Mouse (Mus musculus) kidney, postnatal 0 days (tissue): ENCODE measurements around the gene Rabgef1. TPM values are rescaled to one million over a fixed set of nuclear protein-coding genes. Genes with fewer than 3 reads are reported as not detected.

ENCODE experiments used
- ATAC-seq: fragments of 200-750 bp; cut with Nextera tagmentation; replicated peaks from 2 replicates; pipeline ENCODE4 v1.8.0; 2017; ENCODE audit warnings: low read depth, moderate number of reproducible peaks, moderate TSS enrichment, moderate library complexity; ENCODE audit not compliant: low FRiP score
- DNase-seq: peaks from one replicate; pipeline ENCODE4 v3.0.0-alpha.2; 2016; ENCODE audit warnings: low spot score
- H3K27ac ChIP-seq: fragments of 300-500 bp; sonication (generic); 2 replicates; pipeline ENCODE4 v1.5.1; 2014; ENCODE audit warnings: mild to moderate bottlenecking
- H3K27me3 ChIP-seq: fragments of 300-500 bp; sonication (generic); 2 replicates; pipeline ENCODE4 v1.6.1; 2014; ENCODE audit warnings: low read length, mixed read lengths; ENCODE audit not compliant: insufficient read depth
- H3K36me3 ChIP-seq: fragments of 300-500 bp; sonication (generic); 2 replicates; pipeline ENCODE4 v1.6.1; 2014; ENCODE audit warnings: low read length, mixed read lengths; ENCODE audit not compliant: insufficient read depth
- H3K4me1 ChIP-seq: fragments of 300-500 bp; sonication (generic); replicated peaks from 2 replicates; pipeline ENCODE4 v1.6.1; 2014; ENCODE audit warnings: antibody characterized with exemption, low read length, mixed read lengths; ENCODE audit not compliant: insufficient read depth
- H3K4me2 ChIP-seq: fragments of 300-500 bp; sonication (generic); 2 replicates; pipeline ENCODE4 v1.6.1; 2014; ENCODE audit warnings: mild to moderate bottlenecking, low read length, moderate library complexity, mixed read lengths
- H3K4me3 ChIP-seq: fragments of 300-500 bp; sonication (generic); replicated peaks from 2 replicates; pipeline ENCODE4 v1.5.1; 2014; ENCODE audit warnings: low read depth, low read length
- H3K9ac ChIP-seq: fragments of 300-500 bp; sonication (generic); 2 replicates; pipeline ENCODE4 v1.6.1; 2014; ENCODE audit warnings: low read depth, low read length
- H3K9me3 ChIP-seq: fragments of 300-500 bp; sonication (generic); replicated peaks from 2 replicates; pipeline ENCODE4 v1.6.1; 2016; ENCODE audit warnings: low read length, inconsistent platforms, mixed read lengths
- CTCF ChIP-seq: IDR thresholded peaks from 2 replicates; pipeline ENCODE4 v1.5.1; 2016; ENCODE audit warnings: antibody characterized with exemption, low read depth, mild to moderate bottlenecking, moderate library complexity
- WGBS: fragments of 180-500 bp; shearing (Covaris S2); extraction: QIAGEN DNeasy Blood & Tissue Kit; methylation state at CpG from one replicate; pipeline ENCODE4 v1.1.7; 2014; 5-methylcytosine and 5-hydroxymethylcytosine counted together
- polyA plus RNA-seq: library from polyadenylated mRNA; unstranded; fragments of >200 nt; fragmentation: Nextera tagmentation; extraction: Ambion mirVana; gene quantifications from 2 replicates; pipeline ENCODE4 v1.2.1, GENCODE M21; 2015

Gene Rabgef1
- polyA plus RNA-seq, 1 experiment from 2014 or later: 28.1 TPM

GRCm38 (mm10) chr5:130181740-130182540 is 10.3 kb downstream of the Rabgef1 start:
- DNase-seq: no peak
- no peaks in the 10 kb centered on the region for H3K4me1 ChIP-seq

DNA sequence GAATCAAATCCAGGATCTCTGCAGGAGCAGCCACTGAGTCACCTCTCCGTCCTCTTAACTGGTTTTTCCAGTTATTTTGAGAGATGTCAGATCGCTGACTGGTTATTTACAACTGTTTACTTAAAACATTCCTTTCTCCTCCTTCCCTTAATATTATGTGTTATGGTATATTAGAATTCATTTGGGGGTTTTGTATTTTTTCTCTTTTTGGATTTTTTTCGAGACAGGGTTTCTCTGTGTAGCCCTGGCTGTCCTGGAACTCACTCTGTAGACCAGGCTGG is 10.9 kb downstream of the Rabgef1 start:
- TF ChIP-seq CTCF: no peak
- ATAC-seq (no peak), DNase-seq (no peak)
- Histone ChIP-seq H3K9ac (no peak overlapping the region), H3K4me3 (no peak overlapping the region), H3K27ac (no peak overlapping the region), H3K4me2 (no peak overlapping the region), H3K9me3 (no peaks in the 10 kb centered on the region), H3K4me1 (no peaks in the 10 kb centered on the region), H3K27me3 (no peaks in the 10 kb centered on the region), H3K36me3 (0 out of 2 replicates have a peak, but pooled peaks cover 2% of the 10 kb centered on the region)
- 54% methylated on average over 3 of the region's 3 CpGs for WGBS

More at GRCm38 (mm10) chr5:130181740-130182540, 10.3 kb downstream of the Rabgef1 start:
- H3K4me3 ChIP-seq: no peak overlapping the region
- WGBS: 56% methylated on average over 6 of the region's 6 CpGs
- no peaks in the 10 kb centered on the region for H3K9me3 ChIP-seq
- H3K27me3 ChIP-seq: no peaks in the 10 kb centered on the region
- no peak overlapping the region for H3K27ac ChIP-seq
- H3K36me3 ChIP-seq: no peaks in the 10 kb centered on the region
- TF ChIP-seq CTCF: no peak
- ATAC-seq: no peak
- H3K9ac ChIP-seq: no peak overlapping the region
- H3K4me2 ChIP-seq: no peak overlapping the region

DNA sequence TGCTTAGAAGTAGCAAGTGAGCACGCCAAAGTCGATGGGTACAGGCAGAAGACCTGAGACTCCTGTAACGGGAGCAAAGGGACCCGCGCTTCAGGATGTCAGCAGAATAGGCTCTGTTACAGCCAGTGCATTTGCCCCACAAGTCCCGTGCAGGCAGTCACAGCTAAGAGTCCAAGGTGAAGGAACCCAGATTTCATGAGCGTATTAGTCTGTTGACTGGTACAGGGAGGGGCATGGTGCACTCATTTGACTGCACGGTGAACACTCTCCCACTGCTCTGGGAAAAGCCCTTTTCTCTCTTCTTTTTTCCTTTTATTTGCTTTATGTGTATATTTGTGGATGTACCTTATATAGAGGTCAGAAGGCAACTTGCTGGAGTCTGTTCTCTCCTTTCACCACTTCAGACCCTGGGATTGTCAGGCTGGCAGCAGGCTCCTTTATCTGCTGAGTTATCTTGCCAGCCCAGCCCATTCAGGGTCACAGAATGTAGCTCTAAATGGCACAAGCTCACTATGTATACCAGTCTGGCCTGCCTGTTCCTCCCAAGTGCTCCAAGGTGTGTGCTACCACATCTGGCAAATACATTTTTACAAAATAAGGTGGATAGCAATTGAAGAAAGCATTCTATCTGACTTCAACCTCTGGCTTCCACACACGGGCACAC is 12.7 kb downstream of the Rabgef1 start:
- no peaks in the 10 kb centered on the region for H3K9me3 ChIP-seq
- no peak overlapping the region for H3K9ac ChIP-seq
- H3K27me3 ChIP-seq: no peaks in the 10 kb centered on the region
- WGBS: 84% methylated on average over 9 of the region's 9 CpGs
- H3K36me3 ChIP-seq: 0 out of 2 replicates have a peak, but pooled peaks cover 7% of the 10 kb centered on the region
- TF ChIP-seq CTCF: no peak
- no peak overlapping the region for H3K4me3 ChIP-seq
- DNase-seq (no peak), ATAC-seq (no peak)
- H3K4me1 ChIP-seq: no peaks in the 10 kb centered on the region
- H3K4me2 ChIP-seq: no peak overlapping the region
- H3K27ac ChIP-seq: no peak overlapping the region

- DNase-seq (no peak), ATAC-seq (no peak)
- Histone ChIP-seq H3K36me3 (peaks cover 16% of the 10 kb centered on the region), H3K4me1 (no peaks in the 10 kb centered on the region), H3K4me2 (no peak overlapping the region), H3K9me3 (no peaks in the 10 kb centered on the region), H3K9ac (no peak overlapping the region), H3K4me3 (no peak overlapping the region), H3K27me3 (no peaks in the 10 kb centered on the region), H3K27ac (no peak overlapping the region)
- 81% methylated on average over 6 of the region's 6 CpGs for WGBS
- TF ChIP-seq CTCF: no peak
These were observed 13.7 kb downstream of the Rabgef1 start for GRCm38 (mm10) chr5:130185312-130185711.

DNA sequence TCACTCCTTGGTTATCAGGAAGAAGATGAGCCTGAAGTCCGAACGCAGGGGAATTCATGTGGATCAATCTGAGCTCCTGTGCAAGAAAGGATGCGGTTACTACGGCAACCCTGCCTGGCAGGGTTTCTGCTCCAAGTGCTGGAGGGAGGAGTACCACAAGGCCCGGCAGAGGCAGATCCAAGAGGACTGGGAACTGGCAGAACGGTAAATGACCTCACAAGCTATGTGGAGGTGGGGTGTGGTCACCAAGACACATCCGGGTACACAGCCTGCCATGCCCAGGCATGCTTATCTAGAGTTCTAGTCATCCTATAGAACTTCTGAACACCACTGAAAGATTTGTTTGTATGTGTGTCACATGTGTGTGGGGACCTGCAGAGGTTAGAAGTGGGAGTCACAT is 15.8 kb downstream of the Rabgef1 start:
- DNase-seq (no peak), ATAC-seq (no peak)
- Histone ChIP-seq H3K4me1 (no peaks in the 10 kb centered on the region), H3K27me3 (no peaks in the 10 kb centered on the region), H3K27ac (no peak overlapping the region), H3K4me2 (no peak overlapping the region), H3K9me3 (no peaks in the 10 kb centered on the region), H3K9ac (no peak overlapping the region), H3K4me3 (no peak overlapping the region), H3K36me3 (peaks cover 27% of the 10 kb centered on the region)
- TF ChIP-seq CTCF: no peak
- 70% methylated on average over 7 of the region's 7 CpGs for WGBS

- Histone ChIP-seq H3K9me3 (no peaks in the 10 kb centered on the region), H3K27me3 (no peaks in the 10 kb centered on the region), H3K9ac (no peak overlapping the region), H3K4me1 (no peaks in the 10 kb centered on the region), H3K27ac (no peak overlapping the region), H3K4me2 (no peak overlapping the region), H3K36me3 (peaks cover 38% of the 10 kb centered on the region), H3K4me3 (no peak overlapping the region)
- ATAC-seq (no peak), DNase-seq (no peak)
- TF ChIP-seq CTCF: no peak
- 81% methylated on average over 6 of the region's 6 CpGs for WGBS
These were observed 19.3 kb downstream of the Rabgef1 start for GRCm38 (mm10) chr5:130190909-130191308.
